Mouse (Mus musculus) adrenal gland, postnatal 14 days (tissue): ENCODE measurements at regions not wholly inside any gene's neighbourhood (a gene's known extent, or its start where the extent isn't known, plus 50 kb on each side); places are given as distances from the start of the nearest gene placed in this dataset.

Source experiments
- DNase-seq: peaks from one replicate; pipeline ENCODE4 v3.0.0; 2021; ENCODE audit warnings: mixed read lengths

GRCm38 (mm10) chr6:31898609-31899008, 151.4 kb upstream of the 1700012A03Rik start:
- DNase-seq = no peak

GRCm38 (mm10) chr6:31897001-31897400, 153.0 kb upstream of the 1700012A03Rik start:
- DNase-seq = no peak

- peak; percentile 19 for DNase-seq
Measured at GRCm38 (mm10) chr6:31895835-31896234, 154.2 kb upstream of the 1700012A03Rik start.

- DNase-seq = no peak
Measured at GRCm38 (mm10) chr6:31886931-31887330, 163.1 kb upstream of the 1700012A03Rik start.

GRCm38 (mm10) chr6:31885196-31885595, 164.8 kb upstream of the 1700012A03Rik start:
- peak; percentile 12 for DNase-seq

- DNase-seq = peak; percentile 78
Measured at GRCm38 (mm10) chr6:31883726-31884125, 166.3 kb upstream of the 1700012A03Rik start.

GRCm38 (mm10) chr6:31874616-31875015, 175.4 kb upstream of the 1700012A03Rik start:
- DNase-seq = no peak

GRCm38 (mm10) chr6:31873911-31874310, 176.1 kb upstream of the 1700012A03Rik start:
- peak; percentile 19 for DNase-seq

- no peak for DNase-seq
Measured at GRCm38 (mm10) chr6:31871766-31872165, 178.3 kb upstream of the 1700012A03Rik start.

GRCm38 (mm10) chr6:31861996-31862395, 188.1 kb upstream of the 1700012A03Rik start:
- DNase-seq = no peak

- no peak for DNase-seq
Measured at GRCm38 (mm10) chr6:31859621-31860020, 190.4 kb upstream of the 1700012A03Rik start.

- DNase-seq = no peak
Measured at GRCm38 (mm10) chr6:31854261-31854660, 195.8 kb upstream of the 1700012A03Rik start.

GRCm38 (mm10) chr6:31846319-31846718, 203.7 kb upstream of the 1700012A03Rik start:
- DNase-seq = peak; percentile 12

GRCm38 (mm10) chr6:31845671-31846070, 204.4 kb upstream of the 1700012A03Rik start:
- DNase-seq = no peak

- peak; percentile 7 for DNase-seq
Measured at GRCm38 (mm10) chr6:31840621-31841020, 209.4 kb upstream of the 1700012A03Rik start.

GRCm38 (mm10) chr6:31838588-31838987, 211.5 kb upstream of the 1700012A03Rik start:
- DNase-seq = peak; percentile 32

- DNase-seq = no peak
Measured at GRCm38 (mm10) chr6:31835795-31836194, 214.3 kb upstream of the 1700012A03Rik start.

GRCm38 (mm10) chr6:31834503-31834902, 215.5 kb upstream of the 1700012A03Rik start:
- no peak for DNase-seq

- DNase-seq = no peak
Measured at GRCm38 (mm10) chr6:31830610-31831009, 219.4 kb upstream of the 1700012A03Rik start.

GRCm38 (mm10) chr6:31823616-31824015, 226.4 kb upstream of the 1700012A03Rik start:
- DNase-seq = no peak

GRCm38 (mm10) chr6:31822186-31823085, 227.6 kb upstream of the 1700012A03Rik start:
- no peak for DNase-seq

GRCm38 (mm10) chr6:31821621-31822020, 228.4 kb upstream of the 1700012A03Rik start:
- no peak for DNase-seq

- DNase-seq = no peak
Measured at GRCm38 (mm10) chr6:31817640-31818039, 232.4 kb upstream of the 1700012A03Rik start.

- DNase-seq = no peak
Measured at GRCm38 (mm10) chr6:31811890-31812289, 238.2 kb upstream of the 1700012A03Rik start.
